Mouse (Mus musculus) thymus, adult 2 months (tissue): Measurements from ENCODE around the gene Fndc5.

Experiments
- CTCF ChIP-seq: fragments of 200-500 bp; IDR thresholded peaks from 2 replicates; pipeline ENCODE4 v1.5.1; 2012; ENCODE audit warnings: mild to moderate bottlenecking, control low read depth, low read length, moderate library complexity, borderline replicate concordance; ENCODE audit not compliant: control insufficient read depth, poor library complexity, insufficient read depth; ENCODE audit errors: extremely low read depth
- POLR2A ChIP-seq: fragments of 200-500 bp; IDR thresholded peaks from 2 replicates; pipeline ENCODE4 v1.6.1; 2012; ENCODE audit warnings: mild to moderate bottlenecking, low read length, control low read depth, moderate library complexity; ENCODE audit not compliant: control insufficient read depth, poor library complexity, insufficient read depth; ENCODE audit errors: extremely low read depth

DNA sequence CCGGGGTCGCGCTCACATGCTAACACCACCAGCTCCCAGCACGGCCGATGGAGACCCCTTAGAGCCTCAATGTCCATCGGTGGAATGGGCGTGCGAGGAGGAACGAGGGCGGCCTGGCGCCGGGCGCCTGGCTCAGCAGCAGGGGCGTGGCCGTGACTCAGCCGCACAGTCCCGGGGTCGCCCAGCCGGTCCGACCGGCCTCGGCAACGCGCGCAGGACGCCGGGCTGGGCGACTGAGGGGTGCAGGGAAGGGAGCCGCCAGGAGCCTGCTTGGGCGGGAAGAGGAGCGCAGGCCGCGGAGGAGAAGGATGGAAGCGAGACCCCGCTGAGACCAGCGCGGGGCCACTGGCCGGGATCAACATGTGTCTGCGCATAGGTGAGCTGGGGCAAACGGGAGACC, 31.4 kb upstream of the Fndc5 start, which contains the start of gene Tmem54:
- TF ChIP-seq POLR2A = no peak
- no peak for TF ChIP-seq CTCF
